Mouse (Mus musculus) adrenal gland, postnatal 14 days (tissue): ENCODE results near the gene Ap5s1. TPM values are rescaled to one million over a fixed set of nuclear protein-coding genes. Genes with fewer than 3 reads are reported as not detected.

ENCODE experiments used
- DNase-seq: peaks from one replicate; pipeline ENCODE4 v3.0.0; 2021; ENCODE audit warnings: mixed read lengths
- total RNA-seq: library from RNA; stranded (reverse); gene quantifications from 2 replicates; pipeline ENCODE4 v1.2.3, GENCODE M21; 2021

Gene Ap5s1
- total RNA-seq, 1 experiment from 2014 or later, result 17.3 TPM

DNA sequence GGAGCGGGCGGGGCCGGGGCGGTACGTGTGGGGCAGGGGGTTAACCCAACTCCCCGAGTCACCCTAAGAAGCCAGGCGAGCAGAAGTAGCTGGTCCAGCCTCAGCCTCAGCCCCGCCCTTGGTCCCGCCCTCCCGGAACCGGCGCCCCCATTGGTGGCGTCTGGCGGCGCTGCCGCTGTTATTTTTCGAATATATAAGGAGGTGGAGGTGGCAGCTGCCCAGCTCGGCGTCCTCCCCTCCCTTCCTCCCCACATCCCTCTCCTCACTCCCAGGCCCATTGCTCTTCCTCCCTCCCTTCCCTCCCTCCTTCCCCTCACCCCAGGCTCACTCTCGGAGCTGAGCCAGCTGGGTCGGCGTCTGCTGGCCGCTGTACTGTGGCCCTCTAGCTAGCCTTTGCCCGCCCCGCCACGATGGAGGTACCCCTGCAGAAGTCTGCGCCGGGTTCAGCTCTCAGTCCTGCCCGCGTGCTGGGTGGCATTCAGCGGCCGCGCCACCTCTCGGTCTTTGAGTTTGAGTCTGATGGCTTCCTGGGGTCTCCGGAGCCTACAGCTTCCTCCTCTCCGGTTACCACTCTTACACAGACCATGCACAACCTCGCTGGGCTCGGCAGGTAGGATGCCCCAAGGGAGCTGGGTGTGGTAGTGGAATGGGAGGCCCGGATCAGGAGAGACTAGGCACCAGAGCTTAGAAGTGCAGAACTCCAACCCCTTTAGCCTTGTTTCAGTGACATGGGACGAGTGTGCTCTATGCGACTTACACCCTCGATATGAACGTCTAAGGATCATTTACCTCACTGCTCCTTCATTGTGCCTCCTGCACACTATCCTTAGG is 19.9 kb upstream of the Ap5s1 start, which contains the start of the genes Cdc25b and Spef1:
TSS of gene Cdc25b (plus strand) at position 179 of the 831 bp plus-strand sequence.
TSS of gene Spef1 (minus strand) at position 512 of the 831 bp plus-strand sequence.
- peak; percentile 92 for DNase-seq

DNA sequence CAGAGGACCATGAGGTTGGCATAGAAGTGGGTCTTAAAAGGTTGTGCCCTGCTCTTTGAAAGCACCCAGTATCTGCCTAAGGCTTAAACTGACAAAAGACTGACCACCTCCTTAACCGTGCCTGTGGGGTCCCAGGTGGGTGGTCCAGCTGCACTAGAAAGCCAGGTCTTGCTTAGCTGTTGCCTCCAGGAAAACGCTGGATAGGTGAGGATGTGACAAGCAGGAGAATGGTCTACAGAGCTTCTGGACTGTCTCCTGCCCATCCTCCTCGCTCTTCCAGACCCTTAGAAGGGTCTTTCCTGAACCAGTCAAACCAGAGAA is 19.3 kb upstream of the Ap5s1 start:
- DNase-seq, result no peak

DNA sequence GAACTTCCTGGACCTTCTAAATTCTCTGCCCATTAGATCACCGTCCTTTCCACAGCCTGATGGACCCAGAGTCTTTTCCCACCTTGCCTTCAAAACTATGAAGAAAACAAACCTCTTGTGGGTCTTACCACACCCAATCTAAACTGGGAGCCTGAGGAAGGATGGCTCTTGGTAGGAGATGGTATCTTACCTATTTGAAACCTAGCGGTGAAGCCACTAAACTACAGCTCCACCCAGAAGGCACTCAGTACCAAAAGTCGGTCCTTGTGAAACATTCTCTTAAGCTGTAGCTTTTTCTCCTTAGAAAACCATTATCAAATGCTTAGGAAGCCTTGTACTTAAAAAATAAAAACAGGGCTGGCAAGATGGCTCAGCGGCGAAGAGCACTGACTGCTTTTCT is 18.6 kb upstream of the Ap5s1 start:
- no peak for DNase-seq

DNA sequence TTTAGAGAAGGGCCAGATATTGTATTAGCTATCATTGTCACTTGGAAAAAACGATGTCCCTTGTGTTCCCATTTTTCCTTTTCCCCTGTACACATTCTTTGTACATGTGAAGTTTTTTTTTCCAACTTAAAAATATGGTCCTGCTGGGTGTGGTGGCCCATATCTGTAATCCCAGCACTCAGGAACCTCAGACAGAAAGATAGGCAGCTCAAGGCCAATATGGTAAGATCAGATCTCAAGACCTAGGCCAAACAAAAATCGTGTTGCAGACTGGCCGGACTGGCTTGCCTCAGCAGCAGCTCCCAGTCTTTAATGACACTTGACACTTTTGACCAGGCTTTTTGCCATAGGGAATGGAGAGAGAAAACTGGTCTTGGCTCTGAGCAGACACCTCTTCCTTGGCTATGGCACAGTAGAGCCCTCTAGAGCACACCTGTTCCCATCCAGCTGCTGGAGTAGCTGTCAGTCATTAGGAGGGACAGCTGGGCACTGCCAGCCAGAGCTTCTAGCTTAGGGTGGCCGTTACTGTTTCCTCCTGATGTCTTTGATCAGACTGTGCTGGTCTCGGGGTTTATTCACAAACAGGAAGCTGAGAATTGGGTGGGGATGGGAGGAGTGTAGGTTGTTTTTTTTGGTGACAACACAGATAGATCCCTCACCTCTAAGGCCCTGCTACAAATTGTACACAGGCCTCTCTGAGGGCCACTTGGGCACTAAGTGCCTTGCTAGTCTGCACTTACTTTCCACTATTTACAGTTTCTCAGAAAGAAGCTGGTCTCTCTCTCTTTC is 17.2 kb upstream of the Ap5s1 start:
- no peak for DNase-seq

DNA sequence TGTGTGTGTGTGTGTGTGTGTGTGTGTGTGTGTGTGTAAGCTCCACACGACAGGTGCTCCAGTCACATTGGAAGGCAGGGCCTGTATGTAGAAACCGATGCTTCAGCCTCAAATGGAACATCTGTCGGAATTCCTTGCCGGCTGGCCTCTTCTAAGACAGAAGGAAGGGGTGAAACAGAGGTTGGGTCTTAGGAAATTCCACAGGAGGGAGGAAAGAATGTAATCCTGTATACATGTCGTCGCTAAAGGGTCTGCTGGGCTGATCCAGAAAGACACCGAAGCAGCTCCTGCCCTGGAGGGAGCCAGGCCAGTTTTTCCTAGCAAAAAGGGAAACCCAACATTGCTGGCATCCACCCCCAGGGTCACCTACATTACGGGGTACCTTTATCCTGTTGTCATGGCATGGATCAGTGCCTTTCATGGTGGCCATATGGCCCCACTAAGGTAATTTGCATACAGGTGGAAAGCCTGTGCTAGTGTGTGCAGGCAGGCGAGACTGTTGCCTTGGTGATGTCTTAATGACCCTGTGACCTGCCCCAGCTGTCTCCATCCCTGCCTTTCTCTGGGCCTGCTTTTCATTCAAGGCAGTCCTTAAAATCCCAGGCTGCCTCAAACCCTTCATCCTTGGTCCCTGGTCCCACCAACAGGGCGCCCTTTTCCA is 16.4 kb upstream of the Ap5s1 start:
- DNase-seq, result no peak

DNA sequence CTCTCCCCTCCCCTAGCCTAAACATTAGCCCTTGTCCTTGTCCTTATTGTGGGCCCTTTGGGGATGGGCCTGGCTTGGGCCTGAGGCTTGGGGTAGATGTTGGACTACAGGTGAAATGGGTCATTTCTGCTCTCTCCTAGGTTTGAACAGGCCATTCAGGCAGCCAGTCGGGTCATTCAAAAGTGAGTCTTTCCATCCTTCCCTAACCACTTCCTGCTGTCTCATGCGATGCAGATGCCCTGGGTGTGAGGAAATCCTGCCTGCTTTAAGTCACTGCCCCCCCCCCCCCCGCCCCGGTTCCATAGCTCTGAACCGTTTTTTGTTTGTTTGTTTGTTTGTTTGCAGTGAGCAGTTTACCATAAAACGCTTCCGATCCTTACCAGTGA is 15.9 kb upstream of the Ap5s1 start:
- no peak for DNase-seq

DNA sequence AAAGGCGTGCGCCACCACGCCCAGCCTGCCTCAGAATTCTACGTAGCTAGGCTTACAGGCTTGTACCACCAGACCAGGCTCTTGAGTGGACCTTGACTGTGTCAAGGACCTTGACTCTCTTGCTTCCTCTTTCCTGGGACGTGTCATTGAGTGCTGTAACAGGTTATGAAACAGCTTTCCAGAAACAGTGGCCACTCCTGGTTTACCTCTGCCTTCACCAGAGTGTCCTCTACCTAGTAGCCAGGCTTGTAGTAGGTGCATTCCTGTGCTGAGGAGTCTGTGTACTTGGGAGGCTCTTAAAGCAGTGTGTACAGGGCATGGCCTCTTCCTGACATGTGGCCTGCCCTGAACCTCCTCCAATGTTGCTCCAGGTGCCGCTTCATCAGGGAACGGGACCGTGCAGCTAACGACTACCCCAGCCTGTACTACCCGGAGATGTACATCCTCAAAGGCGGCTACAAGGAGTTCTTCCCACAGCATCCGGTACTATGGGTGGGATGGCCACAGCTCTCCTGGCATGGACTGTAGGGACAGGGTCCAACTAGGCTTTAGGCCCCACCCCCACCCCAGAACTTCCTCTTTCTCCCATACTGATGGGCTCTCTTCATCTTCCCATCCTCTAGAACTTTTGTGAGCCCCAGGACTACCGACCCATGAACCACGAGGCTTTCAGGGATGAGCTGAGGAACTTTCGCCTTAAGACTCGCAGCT is 10.1 kb upstream of the Ap5s1 start:
- DNase-seq, result no peak

DNA sequence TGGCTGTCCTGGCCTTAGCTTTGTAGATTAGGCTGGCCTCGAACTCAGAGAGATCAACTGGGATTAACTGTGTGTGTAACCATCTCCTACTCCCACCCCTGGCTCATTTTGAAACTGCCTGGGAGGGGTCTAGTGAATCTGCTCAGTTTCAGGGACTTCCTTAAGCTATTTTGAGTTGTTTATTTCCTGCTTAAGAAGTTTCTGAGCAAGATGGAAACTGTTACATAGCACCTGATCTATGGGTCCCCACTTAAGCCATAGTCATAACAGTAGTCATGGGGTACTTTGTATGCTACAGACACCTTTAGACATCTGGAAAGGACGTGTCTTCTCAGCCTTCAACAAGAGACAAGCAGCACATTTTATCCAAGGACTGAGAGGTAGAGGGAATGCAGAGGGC is 6.2 kb upstream of the Ap5s1 start:
- DNase-seq, result no peak

DNA sequence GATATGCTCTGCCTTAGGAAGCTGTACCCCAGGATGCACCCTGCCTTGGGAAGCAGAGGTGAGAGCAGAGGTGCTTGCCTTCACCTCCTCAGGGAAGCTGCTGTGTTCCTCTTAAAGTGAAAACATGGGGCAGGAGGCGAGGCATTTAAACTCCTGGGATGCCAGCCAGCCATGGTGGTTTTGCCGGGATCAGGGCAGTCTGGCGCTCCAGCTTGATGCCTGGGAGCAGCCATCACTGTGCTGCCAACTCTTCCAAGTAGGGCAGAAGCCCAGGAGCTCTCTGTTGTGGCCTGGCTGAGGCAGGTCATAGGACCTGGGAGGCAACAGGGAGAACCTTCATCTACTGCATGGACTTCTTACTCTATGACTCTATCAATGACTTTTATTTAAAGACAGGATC is 5.6 kb upstream of the Ap5s1 start:
- peak; percentile 46 for DNase-seq

DNA sequence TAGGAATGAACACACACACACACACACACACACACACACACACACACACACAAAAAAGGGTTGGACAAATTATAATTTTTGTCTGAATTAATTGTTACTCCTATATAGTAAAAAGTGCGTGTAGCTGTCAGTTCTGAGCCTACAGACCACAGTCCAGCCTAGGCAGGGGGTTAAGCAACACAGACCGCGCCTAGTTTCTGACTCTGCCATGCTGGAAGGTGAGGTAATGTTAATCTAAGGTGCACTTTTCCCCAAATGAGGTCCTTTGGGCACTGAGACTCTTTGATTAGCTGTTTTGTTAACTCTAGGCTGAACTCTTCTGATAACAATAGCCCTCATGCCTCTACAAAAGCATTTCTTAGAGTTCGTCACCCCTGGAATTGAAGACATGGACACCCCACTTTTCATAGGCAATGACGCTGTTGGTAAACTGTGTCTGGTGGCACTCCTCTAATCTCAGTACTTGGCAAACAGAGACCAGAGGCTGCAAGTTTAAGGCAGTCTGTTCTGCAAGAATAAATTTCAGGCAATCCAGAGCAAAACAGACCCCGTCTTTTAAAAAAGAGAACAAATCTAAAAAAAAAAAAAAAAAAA is 3.0 kb upstream of the Ap5s1 start:
- DNase-seq, result no peak

DNA sequence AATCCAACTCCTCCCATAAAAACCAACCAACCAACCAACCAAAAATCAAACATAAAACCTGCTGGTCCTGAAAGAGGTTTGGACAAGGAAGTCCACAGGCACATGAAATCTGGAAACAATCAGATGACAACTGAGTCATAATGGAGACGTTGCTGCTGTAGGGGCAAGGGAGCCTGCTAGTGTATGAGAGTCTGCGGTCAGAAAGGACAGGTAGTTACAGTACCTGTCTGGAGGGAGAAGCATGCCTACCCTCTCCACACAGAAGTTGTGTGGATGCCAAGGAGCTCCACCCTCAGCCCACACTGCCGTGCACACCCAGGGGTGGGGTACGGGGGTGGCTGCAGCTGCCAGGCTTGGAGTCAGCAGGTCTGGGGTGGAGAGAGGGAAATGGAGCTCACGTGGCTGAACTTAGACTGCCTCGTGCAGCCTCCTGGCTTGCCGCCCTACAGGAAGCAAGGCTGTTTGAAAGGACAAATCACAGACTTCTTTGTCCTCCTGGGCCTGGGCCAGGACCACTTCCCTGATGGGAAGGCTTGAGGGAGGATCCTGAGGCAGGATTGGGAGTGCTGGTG is 2.4 kb upstream of the Ap5s1 start:
- DNase-seq, result peak; percentile 96

DNA sequence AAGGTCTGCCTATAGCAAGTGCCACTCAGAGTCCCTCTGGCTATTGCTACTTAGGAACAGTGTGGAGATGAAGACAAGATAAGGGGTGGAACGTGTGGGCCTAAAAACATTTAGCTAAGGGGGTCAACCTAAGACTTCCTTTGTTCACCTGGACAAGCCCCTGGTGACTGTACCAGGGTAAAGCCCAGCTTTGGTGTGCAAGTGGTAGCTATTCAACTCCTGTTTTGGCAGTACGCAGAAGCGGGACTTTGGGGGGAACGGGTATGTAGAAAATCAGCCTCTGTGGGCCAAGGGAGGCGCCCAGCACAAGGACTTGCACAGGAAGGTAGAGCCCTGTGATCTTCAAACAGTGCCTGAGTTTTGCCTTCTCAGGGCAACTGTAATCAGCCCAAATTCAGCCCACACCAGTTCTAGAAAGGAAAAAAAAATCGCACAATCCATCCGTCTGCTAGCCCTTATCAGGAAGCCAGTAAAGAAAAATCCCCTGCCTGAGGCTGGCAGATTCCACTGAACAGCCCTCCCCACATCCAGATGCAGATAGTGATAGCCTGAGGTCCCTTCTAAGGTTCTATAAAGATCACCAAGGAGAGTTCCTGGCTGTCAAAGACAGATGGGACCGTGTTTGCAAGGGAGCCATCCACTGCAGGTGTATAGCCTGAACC is 1.2 kb upstream of the Ap5s1 start:
- no peak for DNase-seq

DNA sequence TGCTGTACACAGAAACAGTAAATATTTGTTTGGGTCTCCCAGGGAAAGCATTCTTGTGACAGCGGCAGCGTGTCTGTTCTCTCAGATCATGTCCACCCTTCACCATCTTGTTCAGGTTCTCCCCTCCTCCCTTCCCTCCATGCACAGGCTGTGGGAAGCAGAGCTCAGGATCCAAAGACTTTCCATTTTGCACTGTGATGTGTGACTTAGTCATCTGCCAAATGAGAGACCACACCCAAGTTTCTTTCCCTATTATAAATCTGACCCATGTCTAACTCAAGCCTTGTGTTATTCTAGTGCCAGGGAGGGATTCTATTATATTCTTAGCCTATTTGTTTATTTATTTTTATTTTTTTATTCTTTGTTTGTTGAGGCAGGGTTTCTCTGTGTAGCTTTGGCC is 1.5 kb downstream of the Ap5s1 start:
- DNase-seq, result no peak

DNA sequence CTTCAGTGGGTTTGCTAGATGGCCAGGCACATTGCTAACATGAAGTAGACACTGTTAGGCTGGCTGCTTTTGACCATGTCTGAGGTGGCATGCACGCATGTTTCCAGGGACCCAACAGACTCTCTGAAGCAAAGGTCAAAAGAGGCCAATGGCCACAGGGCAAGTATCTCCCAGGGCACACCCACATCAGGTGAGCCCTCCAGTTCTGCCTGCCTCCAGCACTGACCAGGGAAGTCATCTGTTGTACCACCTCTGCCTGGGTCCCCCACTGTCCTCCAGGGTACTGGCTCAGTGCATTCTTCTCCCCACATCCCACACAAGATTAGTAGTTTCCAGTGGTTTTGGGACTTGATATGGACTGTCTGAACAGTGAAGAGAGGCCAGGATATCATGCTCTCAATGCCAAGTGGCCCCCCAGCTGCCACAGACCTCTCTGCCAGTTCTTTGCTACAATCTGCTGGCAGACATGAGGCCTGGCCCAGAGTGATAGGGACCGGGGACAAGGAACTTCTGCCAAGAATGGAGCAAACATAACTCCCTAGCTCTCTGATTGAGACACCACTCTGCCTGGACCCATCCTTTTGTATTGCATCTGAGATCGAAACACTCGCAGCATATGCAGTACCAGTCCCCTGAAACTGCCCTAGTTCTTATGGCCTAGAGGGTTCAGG is 2.4 kb downstream of the Ap5s1 start:
- DNase-seq, result no peak

DNA sequence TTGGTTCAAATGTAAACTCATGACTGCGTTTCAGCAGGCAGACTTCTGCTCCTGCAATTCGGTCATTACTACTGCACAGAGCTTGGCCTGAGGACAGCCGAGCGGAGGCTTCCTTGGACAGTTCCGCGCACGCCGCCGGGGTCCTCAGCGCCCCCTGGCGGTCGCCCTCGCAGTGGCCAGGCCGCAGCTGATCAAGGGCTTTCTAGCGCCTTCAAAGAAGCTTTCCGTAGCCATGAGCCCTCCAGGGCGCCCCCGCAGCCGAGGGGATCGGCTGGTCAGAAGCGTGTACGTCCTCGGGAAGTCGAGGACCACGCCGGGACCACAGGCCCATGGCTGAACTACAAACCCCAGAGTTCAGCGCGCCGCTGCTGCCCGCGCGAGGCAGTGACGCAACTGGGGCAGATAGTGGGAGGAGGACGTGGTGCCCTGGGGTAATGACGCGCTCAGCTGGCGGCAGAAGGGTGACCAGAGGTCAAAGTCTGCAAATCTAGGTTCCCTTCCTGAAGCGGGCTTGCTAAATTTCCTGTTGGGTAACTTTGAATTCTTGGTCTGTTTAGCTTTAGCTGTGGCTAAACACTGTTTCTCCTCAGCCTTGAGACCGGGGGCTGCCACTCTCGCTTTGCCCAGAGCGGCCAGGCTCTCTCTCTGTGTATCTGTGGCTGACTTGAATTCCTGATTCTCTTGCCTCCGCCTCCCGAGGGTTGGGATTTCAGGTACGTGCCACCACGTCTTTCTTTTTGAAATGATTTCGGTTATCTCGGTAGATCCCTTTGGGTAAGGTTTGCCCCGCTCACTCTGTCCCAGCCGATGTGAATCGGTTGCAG is 3.3 kb downstream of the Ap5s1 start:
- DNase-seq, result peak; percentile 98

DNA sequence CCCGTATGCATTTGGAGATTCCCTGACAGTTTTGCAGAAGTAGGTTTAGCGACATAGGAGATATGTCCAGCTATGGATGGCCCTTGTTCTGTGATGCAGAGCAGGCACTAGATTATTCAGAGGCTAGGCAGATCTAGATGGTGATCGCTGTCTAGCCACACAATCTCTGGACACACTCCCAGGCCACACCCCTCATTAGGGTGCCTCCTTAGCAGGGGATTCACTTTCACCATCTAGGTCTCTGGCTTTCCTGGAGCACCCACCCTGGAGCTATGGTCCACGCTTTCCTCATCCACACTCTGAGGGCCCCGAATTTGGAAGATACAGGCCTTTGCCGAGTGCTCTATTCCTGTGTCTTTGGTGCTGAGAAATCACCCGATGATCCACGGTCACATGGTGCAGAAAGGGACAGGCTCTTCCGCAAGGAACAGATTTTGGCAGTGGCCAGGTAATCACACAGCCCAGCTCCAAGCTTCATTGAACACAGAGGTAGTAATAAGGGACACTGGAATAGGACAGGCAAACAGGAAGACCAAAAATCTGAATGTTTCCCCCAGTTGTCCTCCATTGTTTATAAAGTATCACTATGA is 4.2 kb downstream of the Ap5s1 start:
- peak; percentile 55 for DNase-seq

DNA sequence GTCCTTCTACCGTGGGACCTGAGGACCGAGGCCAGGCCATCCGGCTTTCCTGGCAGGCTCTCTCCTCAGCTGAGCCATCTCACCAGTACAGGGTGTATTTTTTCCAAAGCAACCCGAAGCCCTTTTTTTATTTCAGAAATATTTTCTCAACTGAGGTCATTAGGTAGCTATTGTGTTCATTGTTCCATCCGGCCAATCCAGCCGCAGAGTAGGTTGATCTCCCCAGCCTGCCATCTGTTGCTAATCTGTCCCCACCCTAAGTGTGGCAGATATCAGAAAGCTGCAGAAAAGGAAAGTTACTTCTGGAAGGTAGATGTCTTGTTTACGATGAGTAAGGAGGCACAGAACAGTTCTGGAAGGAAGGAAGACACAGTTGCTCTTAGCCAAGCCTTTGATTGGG is 6.9 kb downstream of the Ap5s1 start:
- DNase-seq, result no peak

DNA sequence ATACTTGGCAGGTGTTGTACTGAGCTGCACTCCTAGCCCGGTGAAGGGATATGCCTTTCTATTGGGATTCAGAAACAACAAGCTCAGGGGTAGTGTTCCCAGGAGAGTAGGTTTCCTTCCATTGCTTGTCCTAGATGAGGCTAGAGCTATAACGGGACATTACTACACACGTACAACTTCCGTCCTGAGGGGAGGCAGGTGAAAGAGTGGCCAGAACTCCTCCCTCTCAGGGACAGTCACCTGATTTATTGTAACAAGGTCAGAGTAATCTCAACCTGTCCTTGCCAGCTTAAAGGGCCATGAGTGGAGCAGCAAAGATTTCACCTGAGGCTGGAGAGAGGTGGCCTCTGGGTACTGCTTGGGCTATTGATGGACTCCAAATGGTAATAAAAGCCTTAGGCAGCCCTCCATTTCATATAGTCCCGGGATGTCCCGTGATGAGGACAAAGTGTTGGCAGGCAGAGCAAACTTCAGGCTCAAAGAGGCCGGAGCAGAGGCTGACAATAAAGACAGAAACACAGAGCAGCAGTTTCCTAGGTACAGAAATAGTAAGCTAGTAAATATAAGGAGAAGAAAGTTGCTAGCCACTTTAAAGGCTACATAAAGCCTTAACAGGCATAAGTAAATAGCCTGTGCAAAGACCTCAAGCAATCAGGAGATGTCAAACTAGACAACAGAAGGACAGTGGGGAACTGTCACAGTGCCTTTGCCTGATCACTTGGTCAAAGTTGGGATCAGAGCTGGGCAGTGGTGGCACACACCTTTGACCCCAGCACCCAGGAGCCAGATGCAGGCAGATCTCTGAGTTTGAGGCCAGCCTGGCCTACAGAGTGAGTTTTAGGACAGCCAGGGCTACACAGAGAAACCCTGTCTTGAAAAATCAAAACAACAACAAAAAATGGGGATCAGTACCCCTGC is 9.3 kb downstream of the Ap5s1 start:
- DNase-seq, result peak; percentile 55
